Comparison of ENCODE assay signal across 8 mouse cellular contexts in the genomic region with DNA sequence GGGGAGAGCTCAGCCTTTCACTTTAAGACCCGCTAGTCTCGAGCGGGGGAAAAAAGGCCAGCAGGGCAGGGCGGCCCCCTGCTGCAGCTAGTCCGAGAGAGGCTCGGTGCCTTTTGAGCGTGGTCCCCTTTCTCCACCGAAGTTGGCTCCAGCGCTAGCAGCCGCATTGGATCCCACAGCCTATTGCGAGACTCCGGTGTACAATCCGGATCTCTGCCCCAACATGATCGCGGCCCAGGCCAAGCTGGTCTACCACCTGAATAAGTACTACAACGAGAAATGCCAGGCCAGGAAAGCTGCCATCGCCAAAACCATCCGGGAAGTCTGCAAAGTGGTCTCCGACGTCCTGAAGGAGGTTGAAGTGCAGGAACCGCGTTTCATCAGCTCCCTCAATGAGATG. TPM values are rescaled to one million over a fixed set of nuclear protein-coding genes. Genes with fewer than 3 reads are reported as not detected.
A peak's percentile ranks its signal among the peaks of the same experiment; 100 is the strongest.
DNase-seq lines count a peak whose midpoint lies in the region; ATAC-seq and TF ChIP-seq lines count a peak whose summit lies in the region.

No protein-coding gene starts in this region.

- H3K27ac ChIP-seq in heart, embryonic 16.5 days (ENCODE audit: low read length), result no peak overlapping the region
- H3K27ac ChIP-seq in liver, embryonic 12.5 days, result no peak overlapping the region
- 0 out of 2 replicates have a peak overlapping the region, but pooled peaks have one; percentile 40 for H3K27ac ChIP-seq in stomach, postnatal 0 days (replicated peaks)

- H3K4me2 ChIP-seq in heart, embryonic 16.5 days (ENCODE audit: low read depth, low read length), result peak overlapping the region; percentile 63
- peak overlapping the region; percentile 63 for H3K4me2 ChIP-seq in liver, embryonic 12.5 days
- peak overlapping the region; percentile 34 for H3K4me2 ChIP-seq in stomach, postnatal 0 days (replicated peaks; ENCODE audit: low read depth)

- H3K4me1 ChIP-seq in heart, embryonic 16.5 days (ENCODE audit: control insufficient read depth, insufficient read depth, low read length), result peaks cover 8% of the 10 kb centered on the region
- peaks cover 32% of the 10 kb centered on the region for H3K4me1 ChIP-seq in liver, embryonic 12.5 days
- no peaks in the 10 kb centered on the region for H3K4me1 ChIP-seq in stomach, postnatal 0 days (replicated peaks; ENCODE audit: control insufficient read depth, insufficient read depth)

- peaks cover 53% of the 10 kb centered on the region for H3K27me3 ChIP-seq in heart, embryonic 16.5 days (ENCODE audit: control insufficient read depth, insufficient read depth, low read length)
- peaks cover 87% of the 10 kb centered on the region for H3K27me3 ChIP-seq in liver, embryonic 12.5 days (replicated peaks)
- H3K27me3 ChIP-seq in stomach, postnatal 0 days (ENCODE audit: control insufficient read depth, insufficient read depth, low read length), result peaks cover 4% of the 10 kb centered on the region; the same call in 1 of the 2 replicates

- no peaks in the 10 kb centered on the region for H3K36me3 ChIP-seq in heart, embryonic 16.5 days (ENCODE audit: control insufficient read depth, insufficient read depth)
- H3K36me3 ChIP-seq in liver, embryonic 12.5 days, result no peaks in the 10 kb centered on the region
- no peaks in the 10 kb centered on the region for H3K36me3 ChIP-seq in stomach, postnatal 0 days (ENCODE audit: control insufficient read depth, insufficient read depth, low read length)

- no peaks in the 10 kb centered on the region for H3K9me3 ChIP-seq in heart, embryonic 16.5 days (replicated peaks; ENCODE audit: control insufficient read depth, low read length)
- H3K9me3 ChIP-seq in liver, embryonic 12.5 days (replicated peaks), result no peaks in the 10 kb centered on the region
- H3K9me3 ChIP-seq in stomach, postnatal 0 days (ENCODE audit: control insufficient read depth, low read length), result no peaks in the 10 kb centered on the region

- TF ChIP-seq EP300 in stomach, postnatal 0 days (optimal IDR thresholded peaks at IDR 0.05), result no peak

- peak overlapping the region; percentile 49 for H3K4me3 ChIP-seq in heart, embryonic 16.5 days (ENCODE audit: low read length)
- peak overlapping the region; percentile 40 for H3K4me3 ChIP-seq in liver, embryonic 12.5 days
- peak overlapping the region; percentile 26 for H3K4me3 ChIP-seq in stomach, postnatal 0 days (ENCODE audit: low read depth, low read length)

- 0 out of 2 replicates have a peak overlapping the region, but pooled peaks have one; percentile 9 for H3K9ac ChIP-seq in heart, embryonic 16.5 days (ENCODE audit: low read length)
- H3K9ac ChIP-seq in liver, embryonic 12.5 days, result no peak overlapping the region
- H3K9ac ChIP-seq in stomach, postnatal 0 days (ENCODE audit: low read length), result no peak overlapping the region

- no peak for ATAC-seq in heart, embryonic 16.5 days (replicated peaks; ENCODE audit: extremely low read depth, insufficient read depth, low FRiP score)
- no peak for ATAC-seq in liver, embryonic 12.5 days
- no peak for ATAC-seq in stomach, postnatal 0 days (ENCODE audit: low FRiP score, low TSS enrichment)

- 17% methylated on average over 22 of the region's 22 CpGs for WGBS in heart, embryonic 16.5 days
- WGBS in liver, embryonic 12.5 days (ENCODE audit: insufficient replicate concordance), result under 1% methylated on average over 22 of the region's 22 CpGs
- 33% methylated on average over 22 of the region's 22 CpGs for WGBS in stomach, postnatal 0 days

- no peak for TF ChIP-seq CTCF in stomach, postnatal 0 days (IDR thresholded peaks at IDR 0.05; ENCODE audit: low read depth)

- DNase-seq in cerebellum, postnatal 10 days, result peak; percentile 73 to 77
- no peak for DNase-seq in cerebellum, postnatal 4 days (ENCODE audit: low spot score in 2 of 2)
- peak; percentile 14 for DNase-seq in urinary bladder, postnatal 14 days (ENCODE audit: low spot score)
- no peak for DNase-seq in urinary bladder, postnatal 10 days (ENCODE audit: low spot score)
- DNase-seq in stomach, postnatal 0 days (ENCODE audit: low spot score), result peak; percentile 33
- no peak for DNase-seq in right cerebral cortex, postnatal 25 days

RNA-seq across cellular contexts. Expression of gene Mab21l1, which starts 0.5 kb away (rescaled TPM):
- polyA plus RNA-seq in heart, embryonic 16.5 days (2015; fragmentation: Nextera tagmentation; extraction: Ambion mirVana), result 0.46 and 0.67 TPM in 2 replicates
- polyA plus RNA-seq in liver, embryonic 12.5 days (2016; fragmentation: Nextera tagmentation; extraction: Ambion mirVana), result 0.20 and 0.26 TPM in 2 replicates
- 2.9 and 3.7 TPM in 2 replicates for polyA plus RNA-seq in stomach, postnatal 0 days (2015; fragmentation: Nextera tagmentation; extraction: Ambion mirVana)

Comparison
In these comparisons a context has a peak if more than half of its experiments do, and no peak if none do; other contexts are left out.
1. DNase-seq: peak in cerebellum, postnatal 10 days (2 of 2), urinary bladder, postnatal 14 days (single experiment) and stomach, postnatal 0 days (single experiment); none in cerebellum, postnatal 4 days (0 of 2), urinary bladder, postnatal 10 days (single experiment) and right cerebral cortex, postnatal 25 days (single experiment).
2. Peak in every context shown above with its lines, with median percentiles within 50 percentile points of each other: H3K4me2 ChIP-seq and H3K4me3 ChIP-seq.